Mouse (Mus musculus) neural tube, embryonic 13.5 days (tissue): ENCODE measurements around the gene Topaz1. TPM values are rescaled to one million over a fixed set of nuclear protein-coding genes. Genes with fewer than 3 reads are reported as not detected.

Source experiments
- polyA plus RNA-seq: library from polyadenylated mRNA; unstranded; fragments of >200 nt; fragmentation: Nextera tagmentation; extraction: Ambion mirVana; gene quantifications from 2 replicates; pipeline ENCODE4 v1.2.1, GENCODE M21; 2015

Topaz1 gene
- polyA plus RNA-seq, 1 experiment from 2014 or later, result not detected

Other genes starting within 250 kb of the Topaz1 start
- 9.5 and 10.0 TPM in 2 replicates for gene Tcaim, start 58.2 kb downstream of the Topaz1 start, polyA plus RNA-seq
- not detected in 2 replicates for gene Gm35549, start 96.7 kb downstream of the Topaz1 start, polyA plus RNA-seq
- gene Zfp445, start 118.7 kb downstream of the Topaz1 start, polyA plus RNA-seq, result 82.6 and 102 TPM in 2 replicates
- gene Zkscan7, start 138.3 kb downstream of the Topaz1 start, polyA plus RNA-seq, result 3.9 and 4.8 TPM in 2 replicates
- gene Zfp105, start 175.7 kb downstream of the Topaz1 start, polyA plus RNA-seq, result 22.5 and 24.1 TPM in 2 replicates
- gene 1110059G10Rik, start 203.7 kb downstream of the Topaz1 start, polyA plus RNA-seq, result 32.1 and 33.9 TPM in 2 replicates
- gene Kif15, start 203.7 kb downstream of the Topaz1 start, polyA plus RNA-seq, result 11.4 and 15.9 TPM in 2 replicates